Comparison of ENCODE assay signal across 19 mouse cellular contexts in genomic region chr2:11653330-11653729, GRCm38 (mm10). TPM values are rescaled to one million over a fixed set of nuclear protein-coding genes. Genes with fewer than 3 reads are reported as not detected.
A peak's percentile ranks its signal among the peaks of the same experiment; 100 is the strongest.
DNase-seq lines count a peak whose midpoint lies in the region; ATAC-seq and TF ChIP-seq lines count a peak whose summit lies in the region.
"Had no signal": no experiment of that assay in that cellular context is flagged by ENCODE, and none has a peak within 500 bp of the region (broad histone marks: within the 10 kb centered on the region; RNA-seq: fewer than 3 reads in every experiment).

No protein-coding gene starts in this region.

- peaks cover 2% of the 10 kb centered on the region; the same call in 1 of the 2 replicates for H3K4me1 ChIP-seq in testis, adult 2 months (ENCODE audit: control insufficient read depth, insufficient read depth, low read length)
- H3K4me1 ChIP-seq in kidney, embryonic 16.5 days (ENCODE audit: insufficient read depth, low read length) = no peaks in the 10 kb centered on the region
- H3K4me1 ChIP-seq: forebrain, embryonic 12.5 days; stomach, embryonic 15.5 days had no signal

- TF ChIP-seq CTCF in testis, adult 2 months (IDR thresholded peaks at IDR 0.05; ENCODE audit: control insufficient read depth, insufficient read depth, insufficient replicate concordance, low read depth, low read length) = no peak

- H3K36me3 ChIP-seq in testis, adult 2 months (ENCODE audit: control insufficient read depth, insufficient read depth, low read length) = no peaks in the 10 kb centered on the region
- H3K36me3 ChIP-seq in kidney, embryonic 16.5 days (ENCODE audit: insufficient read depth, low read length) = no peaks in the 10 kb centered on the region
- H3K36me3 ChIP-seq: forebrain, embryonic 12.5 days; stomach, embryonic 15.5 days had no signal

- peak; percentile 95 to 97 for ATAC-seq in hematopoietic stem cell, adult 5-6 weeks (replicated peaks in 1 of 2; ENCODE audit: insufficient read depth in 1 of 2, low FRiP score in 2 of 2, low TSS enrichment in 1 of 2, low read depth in 1 of 2, poor library complexity in 2 of 2, severe bottlenecking in 2 of 2)
- ATAC-seq in kidney, embryonic 16.5 days (ENCODE audit: low FRiP score, low TSS enrichment) = no peak

- no peak overlapping the region for H3K4me2 ChIP-seq in kidney, embryonic 16.5 days (replicated peaks; ENCODE audit: low read depth, low read length)
- H3K4me2 ChIP-seq: forebrain, embryonic 12.5 days; stomach, embryonic 15.5 days had no signal

- peak; percentile 19; the same call in 1 of the 2 replicates for TF ChIP-seq POLR2A in testis, adult 2 months (IDR thresholded peaks at IDR 0.05; ENCODE audit: control insufficient read depth, low read depth, low read length)

- 44% methylated on average over 6 of the region's 6 CpGs for WGBS in kidney, embryonic 16.5 days

- no peak overlapping the region for H3K27ac ChIP-seq in testis, adult 2 months (ENCODE audit: control insufficient read depth, insufficient read depth, low read depth, low read length)
- H3K27ac ChIP-seq in kidney, embryonic 16.5 days (ENCODE audit: low read length) = no peak overlapping the region
- H3K27ac ChIP-seq: forebrain, embryonic 12.5 days; stomach, embryonic 15.5 days had no signal

- H3K9ac ChIP-seq in kidney, embryonic 16.5 days (replicated peaks; ENCODE audit: low read length) = no peak overlapping the region
- H3K9ac ChIP-seq: forebrain, embryonic 12.5 days; stomach, embryonic 15.5 days had no signal

- H3K4me3 ChIP-seq in testis, adult 2 months (ENCODE audit: control insufficient read depth, low read depth, low read length) = no peak overlapping the region
- H3K4me3 ChIP-seq in kidney, embryonic 16.5 days (ENCODE audit: low read length) = no peak overlapping the region
- H3K4me3 ChIP-seq: forebrain, embryonic 12.5 days; myocyte; stomach, embryonic 15.5 days had no signal

- DNase-seq in 416B (ENCODE audit: low read depth) (peak; percentile 72), R1 (ENCODE audit: low read depth, low spot score) (peak; percentile 8)
- DNase-seq in layer of hippocampus, adult 11-12 months (ENCODE audit: low spot score) = no peak
- no peak for DNase-seq in frontal cortex, postnatal 36 days (ENCODE audit: low spot score in 2 of 2)
- DNase-seq in urinary bladder, adult 2 months (ENCODE audit: low spot score) = no peak
- DNase-seq: cerebellum, adult 11 months; heart, adult 18-20 months; kidney, adult 9 months; lung, postnatal 36 days had no signal

- no peaks in the 10 kb centered on the region for H3K27me3 ChIP-seq in testis, adult 2 months (ENCODE audit: control insufficient read depth, insufficient read depth, low read length)
- no peaks in the 10 kb centered on the region for H3K27me3 ChIP-seq in kidney, embryonic 16.5 days (ENCODE audit: insufficient read depth, low read length)
- H3K27me3 ChIP-seq: forebrain, embryonic 12.5 days; stomach, embryonic 15.5 days had no signal

- H3K9me3 ChIP-seq in kidney, embryonic 16.5 days (ENCODE audit: low read length) = no peaks in the 10 kb centered on the region
- H3K9me3 ChIP-seq: forebrain, embryonic 12.5 days; stomach, embryonic 15.5 days had no signal

RNA-seq across cellular contexts. Expression of gene Il2ra, which starts 10.7 kb away (rescaled TPM):
- total RNA-seq in hematopoietic stem cell, adult 5-6 weeks (2017) = 5.3 TPM in 1 of 2 replicates, not detected in the other
- polyA plus RNA-seq in testis, adult 2 months (2012; rRNA removed) = 0.06 and 0.10 TPM in 2 replicates
- polyA plus RNA-seq in kidney, embryonic 16.5 days (2015; fragmentation: Nextera tagmentation; extraction: Ambion mirVana) = not detected in 2 replicates
- polyA plus RNA-seq in urinary bladder, adult 2 months (2012; rRNA removed) = 0.65 and 0.96 TPM in 2 replicates
- polyA plus RNA-seq: embryonic facial prominence, embryonic 11.5 days; forebrain, embryonic 12.5 days; hindbrain, embryonic 11.5 days; myocyte had no signal

RNA-seq across cellular contexts. Expression of gene Gm17490, which starts 27.3 kb away (rescaled TPM):
- not detected in 2 replicates for total RNA-seq in hematopoietic stem cell, adult 5-6 weeks (2017)
- not detected in 2 replicates for polyA plus RNA-seq in testis, adult 2 months (2012; rRNA removed)
- polyA plus RNA-seq in kidney, embryonic 16.5 days (2015; fragmentation: Nextera tagmentation; extraction: Ambion mirVana) = not detected in 2 replicates
- polyA plus RNA-seq in urinary bladder, adult 2 months (2012; rRNA removed) = not detected in 2 replicates
- total RNA-seq: heart, adult 18-20 months; layer of hippocampus, postnatal 25 days; liver, adult 2 months had no signal
- polyA plus RNA-seq: embryonic facial prominence, embryonic 11.5 days; forebrain, embryonic 12.5 days; hindbrain, embryonic 11.5 days; liver, adult 2 months; myocyte; stomach, embryonic 15.5 days had no signal

RNA-seq across cellular contexts. Expression of gene Rbm17, which starts 49.4 kb away (rescaled TPM):
- 178 and 218 TPM in 2 replicates for total RNA-seq in hematopoietic stem cell, adult 5-6 weeks (2017)
- polyA plus RNA-seq in testis, adult 2 months (2012; rRNA removed) = 38.1 and 44.8 TPM in 2 replicates
- polyA plus RNA-seq in kidney, embryonic 16.5 days (2015; fragmentation: Nextera tagmentation; extraction: Ambion mirVana) = 147 and 152 TPM in 2 replicates
- polyA plus RNA-seq in urinary bladder, adult 2 months (2012; rRNA removed) = 88.0 and 120 TPM in 2 replicates

RNA-seq across cellular contexts. Expression of gene Il15ra, which starts 51.8 kb away (rescaled TPM):
- 21.8 and 22.4 TPM in 2 replicates for total RNA-seq in hematopoietic stem cell, adult 5-6 weeks (2017)
- polyA plus RNA-seq in testis, adult 2 months (2012; rRNA removed) = 3.8 and 4.0 TPM in 2 replicates
- polyA plus RNA-seq in kidney, embryonic 16.5 days (2015; fragmentation: Nextera tagmentation; extraction: Ambion mirVana) = 2.6 TPM in 2 replicates
- polyA plus RNA-seq in urinary bladder, adult 2 months (2012; rRNA removed) = 25.4 and 29.2 TPM in 2 replicates
- polyA plus RNA-seq: forebrain, embryonic 12.5 days had no signal

Comparison
In these comparisons a context has a peak if more than half of its experiments do, and no peak if none do; other contexts are left out.
1. DNase-seq: peak in 416B (single experiment) and R1 (single experiment); none in layer of hippocampus, adult 11-12 months (single experiment), frontal cortex, postnatal 36 days (0 of 2) and urinary bladder, adult 2 months (single experiment).